Mouse (Mus musculus) cortical plate, adult 2 months (tissue): Measurements from ENCODE around the gene Crebbp.

Source experiments
- CTCF ChIP-seq: fragments of 200-500 bp; IDR thresholded peaks from 2 replicates; pipeline ENCODE4 v1.5.1; 2011; ENCODE audit warnings: mild to moderate bottlenecking, control low read depth, low read length; ENCODE audit not compliant: insufficient read depth; ENCODE audit errors: extremely low read depth
- POLR2A ChIP-seq: fragments of 200-500 bp; IDR thresholded peaks from 2 replicates; pipeline ENCODE4 v1.6.1; 2011; ENCODE audit warnings: mild to moderate bottlenecking, low read length, control low read depth; ENCODE audit not compliant: insufficient read depth; ENCODE audit errors: extremely low read depth

GRCm38 (mm10) chr16:4138541-4138940, 75.3 kb downstream of the Crebbp start:
- TF ChIP-seq CTCF: no peak
- no peak for TF ChIP-seq POLR2A
